Mouse (Mus musculus) ZHBTc4 (cell line): ENCODE data around the gene Il13ra1.

ENCODE experiments used
- DNase-seq: peaks from one replicate; pipeline ENCODE4 v3.0.0-alpha.2; 2011; ENCODE audit warnings: low read depth, low spot score

Gene Il13ra1

DNA sequence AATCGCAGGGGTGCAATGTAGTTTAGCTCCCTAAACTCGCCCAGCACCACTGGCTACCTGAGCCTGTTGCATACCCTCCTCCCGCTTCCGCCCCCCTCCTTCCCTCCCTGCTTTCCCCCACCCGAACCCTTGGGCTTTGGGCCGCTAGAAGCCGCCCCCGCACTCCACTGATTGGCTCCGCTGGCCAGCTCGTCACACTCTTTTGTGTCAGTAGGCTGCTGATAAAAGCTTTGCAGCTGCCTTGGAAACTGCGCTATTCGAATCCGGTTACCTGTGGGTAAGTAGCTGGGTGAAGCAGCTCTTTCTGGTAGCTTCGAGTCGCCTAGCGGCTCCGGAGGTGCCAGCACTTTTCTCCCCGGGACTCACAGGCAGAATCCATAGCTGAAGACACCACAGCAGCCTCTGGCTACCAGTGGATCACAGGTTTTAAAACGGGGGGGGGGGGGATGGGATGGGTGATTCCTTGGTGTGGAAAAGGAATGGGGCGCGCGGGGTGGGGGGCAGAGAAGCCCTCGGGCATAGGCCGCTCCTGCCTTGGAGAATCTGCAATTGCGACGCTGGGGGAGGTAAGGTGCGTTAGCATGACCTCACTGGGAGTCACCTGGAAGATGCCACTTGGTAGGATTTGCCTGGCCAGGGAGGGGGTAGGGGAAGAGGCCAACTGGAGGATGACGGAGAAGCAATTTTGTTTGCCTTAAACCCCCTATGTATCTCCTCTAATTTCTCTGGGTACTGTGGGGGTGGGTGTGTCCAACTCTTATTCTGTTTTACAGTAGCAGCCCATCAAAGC lies 84.0 kb downstream of the Il13ra1 start, which contains the start of gene Zcchc12:
Gene Zcchc12 (plus strand): TSS at position 169 of the 790 bp plus-strand sequence.
- DNase-seq: peak; percentile 46

DNA sequence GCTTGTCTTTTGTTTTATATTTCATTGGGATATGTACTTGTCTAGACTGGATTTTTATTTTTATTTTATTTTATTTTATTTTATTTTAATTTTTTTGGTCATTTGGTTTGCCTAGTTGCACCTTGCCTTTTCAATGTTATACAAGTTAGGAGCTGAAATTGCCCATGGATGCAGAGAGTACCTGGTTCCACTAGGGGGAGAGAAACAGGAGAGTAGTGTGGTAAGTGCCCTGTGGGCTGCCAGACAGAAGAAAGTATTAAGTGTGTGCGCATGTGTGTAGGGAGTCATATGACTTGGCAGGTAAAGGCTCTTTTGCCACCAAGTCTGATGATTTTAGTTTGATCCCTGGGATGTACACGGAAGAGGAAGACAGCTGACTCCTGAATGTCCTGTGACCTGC lies 97.6 kb downstream of the Il13ra1 start:
- DNase-seq: peak; percentile 22

DNA sequence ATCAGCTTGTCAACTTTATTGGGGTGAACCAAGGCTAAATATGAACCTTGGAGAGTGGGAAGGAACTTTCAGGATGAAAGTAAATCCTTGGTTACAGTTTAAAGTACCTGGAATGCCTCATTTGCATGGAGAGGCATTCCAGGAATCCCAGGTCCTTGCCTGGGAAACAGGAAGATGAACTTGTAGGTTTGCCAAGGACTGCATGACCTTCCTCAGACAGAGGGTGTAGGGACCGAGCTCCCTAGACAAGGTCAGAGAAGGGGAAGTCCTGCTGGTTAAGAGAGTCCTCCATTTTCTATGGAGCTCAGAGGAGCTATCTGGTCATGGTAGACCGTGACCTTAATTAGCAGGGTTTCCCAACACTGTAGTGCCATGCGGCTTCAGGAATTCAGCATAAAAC lies 99.3 kb downstream of the Il13ra1 start:
- DNase-seq: peak; percentile 37
